Mouse (Mus musculus) embryonic fibroblast, embryonic 13.5 days (primary cell): ENCODE data around the gene Drc7.

Experiments used
- CTCF ChIP-seq: IDR thresholded peaks from 2 replicates; pipeline ENCODE4 v1.5.1; 2011; ENCODE audit warnings: mild to moderate bottlenecking, control low read depth, low read length, moderate library complexity, borderline replicate concordance; ENCODE audit not compliant: insufficient read depth
- POLR2A ChIP-seq: IDR thresholded peaks from 2 replicates; pipeline ENCODE4 v1.6.1; 2011; ENCODE audit warnings: low read depth, mild to moderate bottlenecking, control low read depth, low read length, moderate library complexity

GRCm38 (mm10) chr8:95078055-95078454 is 23.2 kb downstream of the Drc7 start:
- TF ChIP-seq POLR2A (no peak), CTCF (no peak)
